Mouse (Mus musculus) leukemia stem cell, adult 10-12 weeks (primary cell): Measurements from ENCODE around the gene Ing5. TPM values are rescaled to one million over a fixed set of nuclear protein-coding genes. Genes with fewer than 3 reads are reported as not detected.

ENCODE experiments used
- polyA plus RNA-seq: library from polyadenylated mRNA; stranded (reverse); fragments of >175 nt; gene quantifications from 2 replicates; pipeline ENCODE4 v1.2.3, GENCODE M21; 2012; ENCODE audit warnings: low replicate concordance

Ing5 gene
- 0.60 and 3.5 TPM in 2 replicates for polyA plus RNA-seq

DNA sequence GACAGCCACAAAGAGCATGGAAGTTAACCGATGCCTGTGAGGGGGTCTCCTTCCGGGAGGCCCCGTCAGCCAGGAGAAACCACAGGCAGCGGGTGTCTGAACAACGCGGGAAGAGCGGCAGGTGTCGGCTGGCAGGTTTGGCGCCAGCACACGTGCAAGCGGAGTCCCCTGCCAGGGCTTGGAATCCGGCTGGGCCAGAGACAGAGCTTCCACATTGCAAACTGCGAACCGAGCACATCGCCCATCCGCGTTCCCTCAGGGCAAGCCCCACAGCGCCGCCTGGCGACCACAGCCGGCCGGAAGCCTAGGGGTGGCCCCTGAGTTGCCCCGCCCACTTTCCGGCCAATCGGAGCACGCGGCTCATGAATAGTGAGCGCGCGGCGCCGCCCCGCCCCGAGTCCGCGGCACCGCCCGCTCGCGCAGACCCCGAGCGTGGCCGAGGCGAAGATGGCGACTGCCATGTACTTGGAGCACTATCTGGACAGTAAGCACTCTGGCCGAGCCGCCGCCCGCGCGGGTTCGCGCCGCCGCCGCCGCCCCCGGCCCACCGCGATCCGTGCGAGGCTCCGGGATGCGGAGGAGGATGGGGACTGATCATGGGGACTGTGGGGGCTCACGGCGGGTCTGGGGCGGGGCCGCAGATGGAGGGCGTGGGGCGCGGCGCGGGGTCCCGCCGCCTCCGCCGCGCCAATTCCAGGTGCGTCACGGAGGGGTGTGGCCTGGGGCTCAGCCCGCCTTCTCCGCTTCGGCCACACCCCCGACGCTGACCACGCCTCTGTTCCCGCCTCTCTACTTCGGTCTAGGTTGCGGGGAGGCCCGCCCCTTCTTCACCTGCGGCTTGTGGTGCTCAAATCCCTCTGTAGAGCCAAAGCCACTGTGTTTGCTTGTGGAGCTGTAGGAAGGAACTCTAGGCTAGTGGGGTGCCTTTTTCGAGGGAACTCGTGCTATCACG lies at the start of gene Ing5:
Ing5 (plus strand) TSS at position 410 of the 952 bp plus-strand sequence.

DNA sequence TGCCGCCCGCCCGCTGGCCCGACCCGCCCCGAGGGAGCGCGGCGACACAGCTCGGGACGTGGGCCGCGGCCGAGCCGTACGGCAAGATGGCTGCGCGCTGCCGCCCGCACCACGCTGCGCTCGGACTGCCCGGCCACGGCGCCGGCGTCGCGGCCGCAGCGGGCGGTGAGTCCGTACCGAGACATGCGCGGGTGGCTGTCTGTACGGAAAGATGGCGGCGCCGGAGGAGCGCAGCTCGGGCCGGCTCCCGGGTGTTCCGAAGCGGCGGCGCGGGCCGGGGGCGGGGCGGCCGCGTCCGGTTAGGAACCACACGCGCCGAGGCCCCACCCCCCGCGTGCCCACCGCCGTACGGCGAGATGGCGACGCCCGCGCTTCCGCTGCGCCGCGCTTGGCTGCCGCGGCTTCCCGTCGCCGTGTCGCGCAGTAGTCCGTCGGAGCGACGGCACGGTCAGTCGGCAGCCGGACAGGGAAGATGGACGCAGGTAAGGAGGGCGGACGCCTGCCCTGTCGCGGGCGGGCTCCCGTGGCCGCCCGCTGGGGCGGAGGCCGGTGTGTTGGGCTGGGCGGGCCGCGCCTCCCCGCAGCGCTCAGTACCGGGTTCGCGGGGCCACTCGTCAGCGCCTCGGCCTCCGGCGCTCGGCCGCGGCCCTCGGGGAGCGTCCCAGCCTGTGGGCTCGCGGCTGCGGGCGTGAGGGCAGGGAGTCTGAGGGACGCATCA lies 49.0 kb upstream of the Ing5 start, which contains the start of gene Thap4:
Thap4 (minus strand) TSS at position 292 of the 718 bp plus-strand sequence.

DNA sequence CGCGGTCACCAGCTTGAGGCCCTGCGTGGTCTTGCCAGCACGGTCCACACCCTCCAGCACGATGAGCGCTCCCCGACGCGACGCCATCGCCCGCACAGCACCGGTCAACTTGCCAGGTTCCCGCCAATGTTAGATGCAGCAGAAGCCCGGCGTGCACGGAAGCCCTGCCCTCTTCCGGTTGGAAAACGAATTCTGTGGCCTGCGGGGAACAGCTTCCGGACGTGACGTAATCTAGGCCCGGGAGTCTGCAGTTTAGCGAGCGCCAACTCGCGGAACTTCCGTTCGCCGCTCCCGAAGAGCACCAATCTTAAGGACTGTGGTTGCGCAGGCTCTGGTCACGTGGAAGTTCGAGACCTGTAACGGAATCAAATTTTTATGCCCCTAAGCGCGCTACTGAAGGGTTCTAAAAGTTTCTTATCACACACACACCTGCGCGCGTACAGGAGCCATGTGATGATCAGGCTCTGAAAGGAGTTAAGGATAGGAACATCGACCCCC lies 2.0 kb upstream of the Ing5 start, which contains the start of gene Dtymk:
Dtymk (minus strand) TSS at position 194 of the 498 bp plus-strand sequence.

DNA sequence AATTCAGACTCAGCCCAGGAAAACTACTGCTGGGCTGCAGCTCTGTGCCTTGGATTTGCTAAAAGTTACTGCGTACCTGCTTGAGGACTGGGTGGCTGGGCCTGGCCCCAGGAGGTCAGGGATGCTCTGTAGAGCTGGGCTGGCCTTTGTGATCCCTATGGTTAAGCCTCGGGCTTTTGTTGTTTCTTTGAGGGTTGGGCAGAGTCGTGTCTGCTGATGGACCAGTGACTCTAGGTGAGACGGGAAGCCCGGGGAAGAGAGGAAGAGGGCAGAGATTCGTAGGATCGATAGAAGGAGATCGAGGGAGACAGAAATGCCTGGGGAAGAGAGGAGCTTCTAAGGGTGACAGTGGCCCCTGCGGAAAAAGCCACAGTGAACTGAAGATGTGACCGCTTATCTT lies 20.8 kb downstream of the Ing5 start, which contains the start of gene D2hgdh:
D2hgdh (plus strand) TSS at position 301 of the 400 bp plus-strand sequence.

DNA sequence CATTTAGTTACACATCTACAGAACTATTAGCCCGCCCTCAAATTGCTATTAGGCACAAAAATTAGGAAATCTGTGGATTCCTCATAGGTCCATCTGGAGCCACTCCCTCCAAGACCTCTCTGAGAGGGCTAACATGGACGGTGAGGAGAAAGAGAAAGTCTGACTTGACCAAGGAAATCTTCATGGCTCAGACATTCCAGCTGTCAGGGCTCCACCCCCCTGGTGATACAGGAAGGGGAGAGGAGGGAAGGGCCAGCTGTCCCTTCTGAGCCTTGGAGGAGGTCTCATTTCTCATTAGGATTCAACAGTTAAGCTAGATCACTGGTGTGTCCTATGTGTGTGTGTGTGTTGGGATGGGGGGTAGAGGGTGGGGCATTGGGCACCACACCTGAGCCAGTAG lies 57.3 kb downstream of the Ing5 start, which contains the start of gene Gal3st2:
Gal3st2 (plus strand) TSS at position 259 of the 400 bp plus-strand sequence.

Other genes starting within 250 kb of the Ing5 start
- gene Stk25, start 145.3 kb upstream of the Ing5 start, polyA plus RNA-seq, result 11.6 and 13.2 TPM in 2 replicates
- gene Bok, start 118.3 kb upstream of the Ing5 start, polyA plus RNA-seq, result 4.8 and 8.8 TPM in 2 replicates
- gene Atg4b, start 52.5 kb upstream of the Ing5 start, polyA plus RNA-seq, result 12.2 and 14.8 TPM in 2 replicates
- 31.8 and 85.1 TPM in 2 replicates for gene Thap4, start 49.1 kb upstream of the Ing5 start, polyA plus RNA-seq
- 35.4 and 46.3 TPM in 2 replicates for gene Dtymk, start 2.0 kb upstream of the Ing5 start, polyA plus RNA-seq
- gene D2hgdh, start 20.9 kb downstream of the Ing5 start, polyA plus RNA-seq, result 1.4 and 2.2 TPM in 2 replicates
- gene Gal3st2, start 57.3 kb downstream of the Ing5 start, polyA plus RNA-seq, result 0.09 TPM in 1 of 2 replicates, not detected in the other
- gene Gal3st2b, start 114.3 kb downstream of the Ing5 start, polyA plus RNA-seq, result not detected in 2 replicates
- gene Gal3st2c, start 186.5 kb downstream of the Ing5 start, polyA plus RNA-seq, result not detected in 2 replicates
- not detected in 2 replicates for gene Neu4, start 216.5 kb downstream of the Ing5 start, polyA plus RNA-seq
- gene Pdcd1, start 248.6 kb downstream of the Ing5 start, polyA plus RNA-seq, result 0.44 and 0.82 TPM in 2 replicates